In the genomic region with DNA sequence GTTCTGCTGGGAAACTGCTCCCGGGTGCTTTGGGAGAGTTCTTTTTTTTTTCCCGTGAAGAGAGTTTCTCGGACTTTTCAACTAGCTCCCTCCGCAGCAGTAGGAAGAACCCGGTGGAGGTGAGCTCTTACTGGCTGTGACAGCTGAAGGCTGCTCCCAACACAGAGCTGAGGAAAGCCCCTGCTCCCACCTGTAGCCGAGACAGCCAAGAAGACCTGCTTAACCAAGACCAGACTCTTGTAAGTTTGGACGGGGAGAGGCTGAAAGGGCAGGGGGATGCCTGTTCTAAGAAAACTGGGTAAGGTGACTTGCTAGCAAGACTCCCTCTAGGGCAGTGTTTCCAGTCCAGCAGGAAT, we compare ENCODE assay signal across 9 mouse cellular contexts. TPM values are rescaled to one million over a fixed set of nuclear protein-coding genes. Genes with fewer than 3 reads are reported as not detected.
DNase-seq lines count a peak whose midpoint lies in the region; ATAC-seq and TF ChIP-seq lines count a peak whose summit lies in the region.
"Had no signal": no experiment of that assay in that cellular context is flagged by ENCODE, and none has a peak within 500 bp of the region (broad histone marks: within the 10 kb centered on the region; RNA-seq: fewer than 3 reads in every experiment).

No protein-coding gene starts in this region.

- H3K36me3 ChIP-seq in hindbrain, embryonic 10.5 days: no peaks in the 10 kb centered on the region
- H3K36me3 ChIP-seq in liver, postnatal 0 days (replicated peaks; ENCODE audit: insufficient read depth, low read length): no peaks in the 10 kb centered on the region

- no peak for TF ChIP-seq EP300 in liver, postnatal 0 days (IDR thresholded peaks at IDR 0.05; ENCODE audit: low read depth)

- no peak for TF ChIP-seq CTCF in gastrocnemius, adult 2 months (IDR thresholded peaks at IDR 0.05)
- TF ChIP-seq CTCF in liver, postnatal 0 days (IDR thresholded peaks at IDR 0.05; ENCODE audit: low read depth): no peak

- intact Hi-C loops in gastrocnemius, adult 2 months (cut with DNase I): no loop called here

- no peak overlapping the region for H3K9ac ChIP-seq in liver, postnatal 0 days (replicated peaks)

- DNase-seq in gastrocnemius, adult 2 months: no peak
- DNase-seq in gastrocnemius, postnatal 4 days (ENCODE audit: low spot score in 2 of 2): no peak
- peak; percentile 7 for DNase-seq in ES-CJ7 (ENCODE audit: low read depth, low spot score)
- no peak for DNase-seq in hindbrain, embryonic 10.5 days (ENCODE audit: low spot score)
- DNase-seq in liver, postnatal 0 days: no peak
- DNase-seq in urinary bladder, postnatal 10 days (ENCODE audit: low spot score): no peak
- no peak for DNase-seq in cerebellum, adult 11-12 months
- no peak for DNase-seq in adrenal gland, adult 8-10 months

- H3K9me3 ChIP-seq in hindbrain, embryonic 10.5 days: no peaks in the 10 kb centered on the region
- H3K9me3 ChIP-seq in liver, postnatal 0 days (ENCODE audit: low read length): no peaks in the 10 kb centered on the region

- 2% methylated on average over 7 of the region's 7 CpGs for WGBS in hindbrain, embryonic 10.5 days
- WGBS in liver, postnatal 0 days (ENCODE audit: insufficient replicate concordance): 12% methylated on average over 7 of the region's 7 CpGs

- no peak for ATAC-seq in liver, postnatal 0 days

- H3K4me3 ChIP-seq in gastrocnemius, adult 2 months: peak overlapping the region; percentile 28; the same call in 1 of the 2 replicates
- peak overlapping the region; percentile 50 for H3K4me3 ChIP-seq in hindbrain, embryonic 10.5 days
- H3K4me3 ChIP-seq in liver, postnatal 0 days (ENCODE audit: low read depth, low read length): peak overlapping the region; percentile 26

- peaks cover 11% of the 10 kb centered on the region for H3K4me1 ChIP-seq in hindbrain, embryonic 10.5 days (replicated peaks)
- no peaks in the 10 kb centered on the region for H3K4me1 ChIP-seq in liver, postnatal 0 days (ENCODE audit: insufficient read depth)

- peak overlapping the region; percentile 58 for H3K4me2 ChIP-seq in liver, postnatal 0 days (ENCODE audit: low read depth, low read length)

- peaks cover 13% of the 10 kb centered on the region for H3K27me3 ChIP-seq in hindbrain, embryonic 10.5 days (ENCODE audit: insufficient read depth, poor library complexity, severe bottlenecking)
- no peaks in the 10 kb centered on the region for H3K27me3 ChIP-seq in liver, postnatal 0 days (ENCODE audit: insufficient read depth, low read length)

- H3K27ac ChIP-seq in gastrocnemius, adult 2 months: no peak overlapping the region
- peak overlapping the region; percentile 74; the same call in 1 of the 2 replicates for H3K27ac ChIP-seq in hindbrain, embryonic 10.5 days
- no peak overlapping the region for H3K27ac ChIP-seq in liver, postnatal 0 days (ENCODE audit: low read depth)

RNA-seq across cellular contexts. Expression of gene Wdr72, which starts 0.3 kb away (rescaled TPM):
- total RNA-seq in gastrocnemius, adult 2 months (2021): not detected
- under 1 TPM; 0.05 to 0.10 TPM for total RNA-seq in gastrocnemius, postnatal 4 days (2021)
- 0.37 and 0.40 TPM in 2 replicates for polyA plus RNA-seq in hindbrain, embryonic 10.5 days (2016; fragmentation: Nextera tagmentation; extraction: Ambion mirVana)
- polyA plus RNA-seq in liver, postnatal 0 days (2015; fragmentation: Nextera tagmentation; extraction: Ambion mirVana): 0.06 TPM in 1 of 2 replicates, not detected in the other
- total RNA-seq in adrenal gland, adult 8-10 months (2022): under 1 TPM in 1 of 4 experiments, not detected in 3; 0.13 TPM
- total RNA-seq: neutrophil, adult 5-6 weeks had no signal
